Mouse (Mus musculus): Measurements from ENCODE around the gene Lbr.

Lbr gene

GRCm38 (mm10) chr1:181776541-181776940, 66.3 kb downstream of the Lbr start:
- no peak for DNase-seq (ENCODE audit: low spot score in 2 of 2)

DNA sequence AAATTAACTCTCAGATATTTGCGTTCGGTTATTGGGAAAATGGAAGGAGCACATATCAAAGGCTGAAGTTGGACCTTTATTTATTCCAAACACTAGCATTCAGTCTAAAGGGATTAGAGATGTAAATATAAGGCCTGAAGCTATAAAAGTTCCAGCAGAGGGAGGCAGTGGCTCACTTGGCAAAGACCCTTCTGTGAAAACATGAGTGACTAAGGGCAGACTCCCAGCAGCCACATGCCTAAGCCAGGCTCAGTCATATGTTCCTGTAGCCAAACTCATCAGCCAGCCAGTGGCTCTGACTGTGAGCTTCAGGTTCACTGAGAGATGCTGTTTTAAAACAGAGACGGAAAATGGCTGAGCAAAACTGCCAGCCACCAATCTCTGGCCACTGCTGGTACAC, 71.0 kb downstream of the Lbr start:
- no peak for DNase-seq (ENCODE audit: low spot score in 2 of 2)

- DNase-seq (ENCODE audit: low spot score in 2 of 2), result no peak
These were observed 73.5 kb downstream of the Lbr start for GRCm38 (mm10) chr1:181769392-181769791.

Measured in heart, adult 9 months (tissue).